Mouse (Mus musculus) c-Kit-negative CD71-positive TER-119-positive erythroid progenitor cells, embryonic 14.5 days (primary cell): ENCODE data around the gene Olfr490.

Experiments used
- DNase-seq: peaks from one replicate; pipeline ENCODE4 v3.0.0-alpha.2; 2013; ENCODE audit warnings: low read depth, low spot score

The Olfr490 gene

GRCm38 (mm10) chr7:108288834-108289233 is at the start of gene Olfr490:
Olfr490 (minus strand) TSS chr7:108288934.
- DNase-seq: no peak

- DNase-seq: no peak
Measured at GRCm38 (mm10) chr7:108323574-108323973, 34.8 kb upstream of the Olfr490 start, which contains the start of gene Olfr492. Olfr492 (minus strand) TSS chr7:108323674.

GRCm38 (mm10) chr7:108313151-108313550 is 24.4 kb upstream of the Olfr490 start, which contains the start of gene Olfr491:
Olfr491 (plus strand) TSS chr7:108313451.
- DNase-seq: no peak

- DNase-seq: no peak
Measured at GRCm38 (mm10) chr7:108258247-108258646, 30.5 kb downstream of the Olfr490 start, which contains the start of gene Olfr488. Olfr488 (minus strand) TSS chr7:108258347.
